Mouse (Mus musculus): ENCODE measurements around the gene Adcy9.

GRCm38 (mm10) chr16:4311608-4312007 lies 108.7 kb downstream of the Adcy9 start:
- TF ChIP-seq CTCF (conservative IDR thresholded peaks at IDR 0.05 in 1 of 2, IDR thresholded peaks at IDR 0.05 in 1 of 2; ENCODE audit: low read depth in 2 of 2, low read length in 2 of 2) (no peak), CHD1 (IDR thresholded peaks at IDR 0.05; ENCODE audit: low read depth, low read length) (no peak), NRF1 (IDR thresholded peaks at IDR 0.05; ENCODE audit: low read depth, low read length) (no peak), E2F4 (IDR thresholded peaks at IDR 0.05; ENCODE audit: insufficient replicate concordance, low read depth, low read length) (no peak)
